Mouse (Mus musculus) stomach, embryonic 16.5 days (tissue): ENCODE measurements around the gene Tex12. TPM values are rescaled to one million over a fixed set of nuclear protein-coding genes. Genes with fewer than 3 reads are reported as not detected.

Experiments used
- ATAC-seq: fragments of 200-750 bp; cut with Nextera tagmentation; 2 replicates; pipeline ENCODE4 v1.8.0; 2017; ENCODE audit warnings: moderate number of reproducible peaks, moderate TSS enrichment; ENCODE audit not compliant: insufficient read depth, low FRiP score
- H3K27ac ChIP-seq: fragments of 300-500 bp; sonication (generic); 2 replicates; pipeline ENCODE4 v1.5.1; 2014; ENCODE audit warnings: low read length
- H3K27me3 ChIP-seq: fragments of 300-500 bp; sonication (generic); 2 replicates; pipeline ENCODE4 v1.6.1; 2014; ENCODE audit warnings: low read length, control low read depth, mixed read lengths; ENCODE audit not compliant: control insufficient read depth, insufficient read depth
- H3K36me3 ChIP-seq: fragments of 300-500 bp; sonication (generic); 2 replicates; pipeline ENCODE4 v1.6.1; 2014; ENCODE audit warnings: low read length; ENCODE audit not compliant: control insufficient read depth, insufficient read depth
- H3K4me1 ChIP-seq: fragments of 300-500 bp; sonication (generic); 2 replicates; pipeline ENCODE4 v1.6.1; 2014; ENCODE audit warnings: low read length, control low read depth, mixed read lengths; ENCODE audit not compliant: control insufficient read depth, insufficient read depth
- H3K4me2 ChIP-seq: fragments of 300-500 bp; sonication (generic); 2 replicates; pipeline ENCODE4 v1.6.1; 2014; ENCODE audit warnings: low read depth, low read length, mixed read lengths
- H3K4me3 ChIP-seq: fragments of 300-500 bp; sonication (generic); replicated peaks from 2 replicates; pipeline ENCODE4 v1.5.1; 2014; ENCODE audit warnings: mild to moderate bottlenecking, low read length
- H3K9ac ChIP-seq: fragments of 300-500 bp; sonication (generic); 2 replicates; pipeline ENCODE4 v1.6.1; 2014; ENCODE audit warnings: low read length
- H3K9me3 ChIP-seq: fragments of 300-500 bp; sonication (generic); replicated peaks from 2 replicates; pipeline ENCODE4 v1.6.1; 2016; ENCODE audit warnings: low read length, control low read depth; ENCODE audit not compliant: control insufficient read depth
- WGBS: fragments of 180-500 bp; shearing (Covaris S2); extraction: QIAGEN DNeasy Blood & Tissue Kit; methylation state at CpG from one replicate; pipeline ENCODE4 v1.1.7; 2014; 5-methylcytosine and 5-hydroxymethylcytosine counted together
- polyA plus RNA-seq: library from polyadenylated mRNA; unstranded; fragments of >200 nt; fragmentation: Nextera tagmentation; extraction: Ambion mirVana; gene quantifications from 2 replicates; pipeline ENCODE4 v1.2.1, GENCODE M21; 2015

Gene Tex12
- polyA plus RNA-seq, 1 experiment from 2014 or later: 0.13 TPM

GRCm38 (mm10) chr9:50527860-50528259 lies 33.3 kb downstream of the Tex12 start:
- Histone ChIP-seq H3K4me1 (peaks cover 11% of the 10 kb centered on the region), H3K9ac (peak overlapping the region; percentile 82), H3K36me3 (no peaks in the 10 kb centered on the region), H3K9me3 (no peaks in the 10 kb centered on the region), H3K4me2 (peak overlapping the region; percentile 63), H3K27me3 (no peaks in the 10 kb centered on the region), H3K4me3 (peak overlapping the region; percentile 82), H3K27ac (no peak overlapping the region)
- WGBS: 32% methylated on average over 7 of the region's 7 CpGs
- no peak for ATAC-seq

DNA sequence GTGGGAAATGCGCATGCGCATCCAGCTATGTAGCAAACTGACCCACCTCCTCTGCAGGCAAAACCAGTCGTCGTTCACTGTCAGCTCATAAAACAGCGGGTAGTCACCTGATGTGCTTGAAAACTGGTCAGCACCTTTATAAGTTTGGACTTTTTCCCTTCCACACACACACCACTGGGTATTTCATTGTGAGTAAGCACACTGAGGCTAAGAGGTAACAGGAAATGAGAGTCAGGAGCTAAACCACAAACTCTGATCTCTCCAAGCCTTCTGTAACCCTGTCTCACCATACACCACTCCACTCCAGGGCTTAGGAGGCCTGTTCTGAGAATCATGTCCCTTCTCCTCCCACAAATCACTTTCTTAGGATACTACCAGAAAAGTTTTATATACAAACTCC lies 35.5 kb downstream of the Tex12 start:
- H3K4me1 ChIP-seq: peaks cover 11% of the 10 kb centered on the region
- no peak overlapping the region for H3K27ac ChIP-seq
- H3K4me3 ChIP-seq: no peak overlapping the region
- 73% methylated on average over 5 of the region's 5 CpGs for WGBS
- H3K9ac ChIP-seq: no peak overlapping the region
- H3K4me2 ChIP-seq: no peak overlapping the region
- H3K9me3 ChIP-seq: no peaks in the 10 kb centered on the region
- no peak for ATAC-seq
- no peaks in the 10 kb centered on the region for H3K27me3 ChIP-seq
- no peaks in the 10 kb centered on the region for H3K36me3 ChIP-seq

- Histone ChIP-seq H3K27ac (no peak overlapping the region), H3K9me3 (no peaks in the 10 kb centered on the region), H3K36me3 (no peaks in the 10 kb centered on the region), H3K4me2 (no peak overlapping the region), H3K9ac (no peak overlapping the region), H3K4me3 (no peak overlapping the region), H3K4me1 (peaks cover 11% of the 10 kb centered on the region), H3K27me3 (no peaks in the 10 kb centered on the region)
- no peak for ATAC-seq
- 82% methylated on average over 5 of the region's 5 CpGs for WGBS
Observed at GRCm38 (mm10) chr9:50524936-50525335, 36.2 kb downstream of the Tex12 start.

- no peak for ATAC-seq
Observed at GRCm38 (mm10) chr9:50522574-50522973, 38.6 kb downstream of the Tex12 start.

DNA sequence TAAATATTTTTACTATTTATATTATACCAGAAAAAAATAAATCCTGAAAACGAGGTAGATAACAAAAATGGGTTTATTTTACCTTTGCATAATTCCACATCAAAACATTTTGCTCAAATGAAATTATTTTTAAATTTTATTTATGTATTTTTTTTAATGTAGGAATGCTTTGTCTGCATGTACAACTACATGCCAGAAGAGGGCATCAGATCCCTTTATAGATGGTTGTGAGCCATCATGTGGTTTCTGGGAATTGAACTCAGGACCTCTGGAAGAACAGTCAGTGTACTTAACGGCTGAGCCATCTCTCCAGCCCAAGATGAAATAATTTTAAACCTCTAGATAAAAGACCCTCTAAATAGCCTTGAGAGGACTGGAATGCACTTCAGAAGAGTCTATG lies 39.6 kb downstream of the Tex12 start:
- H3K9ac ChIP-seq: no peak overlapping the region
- ATAC-seq: no peak
- no peak overlapping the region for H3K4me3 ChIP-seq
- H3K4me1 ChIP-seq: no peaks in the 10 kb centered on the region
- H3K9me3 ChIP-seq: no peaks in the 10 kb centered on the region
- H3K27ac ChIP-seq: no peak overlapping the region
- 50% methylated on average over 2 of the region's 2 CpGs for WGBS
- no peaks in the 10 kb centered on the region for H3K36me3 ChIP-seq
- H3K27me3 ChIP-seq: no peaks in the 10 kb centered on the region
- H3K4me2 ChIP-seq: no peak overlapping the region

More at GRCm38 (mm10) chr9:50522574-50522973, 38.6 kb downstream of the Tex12 start:
- H3K27me3 ChIP-seq: no peaks in the 10 kb centered on the region
- no peaks in the 10 kb centered on the region for H3K36me3 ChIP-seq
- no peak overlapping the region for H3K9ac ChIP-seq
- no peak overlapping the region for H3K4me3 ChIP-seq
- peaks cover 7% of the 10 kb centered on the region for H3K4me1 ChIP-seq
- no peak overlapping the region for H3K4me2 ChIP-seq
- WGBS: 77% methylated on average over 5 of the region's 5 CpGs
- no peak overlapping the region for H3K27ac ChIP-seq
- no peaks in the 10 kb centered on the region for H3K9me3 ChIP-seq

GRCm38 (mm10) chr9:50520748-50521147 lies 40.4 kb downstream of the Tex12 start:
- H3K27me3 ChIP-seq: no peaks in the 10 kb centered on the region
- no peak overlapping the region for H3K4me3 ChIP-seq
- no peak overlapping the region for H3K4me2 ChIP-seq
- H3K27ac ChIP-seq: no peak overlapping the region
- WGBS: 82% methylated on average over 6 of the region's 6 CpGs
- H3K4me1 ChIP-seq: no peaks in the 10 kb centered on the region
- no peaks in the 10 kb centered on the region for H3K9me3 ChIP-seq
- ATAC-seq: no peak
- no peaks in the 10 kb centered on the region for H3K36me3 ChIP-seq
- H3K9ac ChIP-seq: no peak overlapping the region

- no peak overlapping the region for H3K4me3 ChIP-seq
- 31% methylated on average over 2 of the region's 2 CpGs for WGBS
- no peaks in the 10 kb centered on the region for H3K27me3 ChIP-seq
- no peak overlapping the region for H3K4me2 ChIP-seq
- no peak overlapping the region for H3K9ac ChIP-seq
- no peaks in the 10 kb centered on the region for H3K9me3 ChIP-seq
- H3K27ac ChIP-seq: no peak overlapping the region
- no peak for ATAC-seq
- H3K4me1 ChIP-seq: no peaks in the 10 kb centered on the region
- H3K36me3 ChIP-seq: no peaks in the 10 kb centered on the region
Observed at GRCm38 (mm10) chr9:50518781-50519180, 42.3 kb downstream of the Tex12 start.

DNA sequence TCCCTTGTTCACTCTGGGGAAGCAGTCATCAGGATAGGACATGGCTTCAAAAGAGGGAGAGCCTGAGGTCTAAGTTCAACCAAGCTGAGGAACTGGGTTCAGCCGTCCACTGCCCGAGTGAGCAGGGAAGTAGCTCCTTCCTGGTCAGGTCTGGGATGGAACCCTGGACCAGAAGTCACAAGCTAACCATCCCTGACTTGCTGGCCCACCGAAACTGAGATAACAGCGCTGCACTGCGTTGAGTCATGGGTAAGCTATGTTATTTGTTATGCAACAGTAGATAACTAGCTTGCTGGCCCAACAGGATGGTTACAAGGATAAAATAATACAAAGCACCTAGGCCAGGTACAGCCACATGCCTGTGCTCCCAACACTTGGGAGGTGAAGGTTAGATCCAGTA lies 45.7 kb downstream of the Tex12 start:
- H3K9me3 ChIP-seq: no peaks in the 10 kb centered on the region
- 75% methylated on average over 5 of the region's 5 CpGs for WGBS
- H3K4me1 ChIP-seq: no peaks in the 10 kb centered on the region
- no peak overlapping the region for H3K4me3 ChIP-seq
- H3K9ac ChIP-seq: no peak overlapping the region
- no peaks in the 10 kb centered on the region for H3K27me3 ChIP-seq
- ATAC-seq: no peak
- no peak overlapping the region for H3K27ac ChIP-seq
- no peak overlapping the region for H3K4me2 ChIP-seq
- no peaks in the 10 kb centered on the region for H3K36me3 ChIP-seq

- no peaks in the 10 kb centered on the region for H3K36me3 ChIP-seq
- H3K27me3 ChIP-seq: no peaks in the 10 kb centered on the region
- no peak overlapping the region for H3K4me3 ChIP-seq
- no peak for ATAC-seq
- WGBS: 38% methylated on average over 7 of the region's 7 CpGs
- H3K4me1 ChIP-seq: peaks cover 2% of the 10 kb centered on the region; the same call in 1 of the 2 replicates
- H3K27ac ChIP-seq: no peak overlapping the region
- H3K9me3 ChIP-seq: no peaks in the 10 kb centered on the region
- no peak overlapping the region for H3K4me2 ChIP-seq
- H3K9ac ChIP-seq: no peak overlapping the region
Observed at GRCm38 (mm10) chr9:50507570-50507969, 53.6 kb downstream of the Tex12 start.
